8 mouse cellular contexts compared by ENCODE assay signal in genomic region chrX:7842318-7842717, GRCm38 (mm10). TPM values are rescaled to one million over a fixed set of nuclear protein-coding genes. Genes with fewer than 3 reads are reported as not detected.
DNase-seq lines count a peak whose midpoint lies in the region; ATAC-seq and TF ChIP-seq lines count a peak whose summit lies in the region.

No protein-coding gene starts in this region.

- peak overlapping the region; percentile 67 for H3K4me3 ChIP-seq in heart, adult 2 months
- peak overlapping the region; percentile 98 for H3K4me3 ChIP-seq in ES-Bruce4 (ENCODE audit: low read depth, low read length)
- H3K4me3 ChIP-seq in embryonic facial prominence, embryonic 14.5 days (ENCODE audit: low read depth, low read length) = peak overlapping the region; percentile 67
- H3K4me3 ChIP-seq in hindbrain, embryonic 16.5 days (ENCODE audit: low read length) = peak overlapping the region; percentile 70
- H3K4me3 ChIP-seq in lung, embryonic 15.5 days = peak overlapping the region; percentile 72
- peak overlapping the region; percentile 65 for H3K4me3 ChIP-seq in stomach, embryonic 14.5 days (ENCODE audit: low read depth, low read length)

- H3K79me2 ChIP-seq in heart, adult 2 months (replicated peaks; ENCODE audit: control insufficient read depth, insufficient read depth, low read length) = no peaks in the 10 kb centered on the region; the same call in 1 of the 2 replicates

- no peaks in the 10 kb centered on the region for H3K9me3 ChIP-seq in ES-Bruce4 (replicated peaks; ENCODE audit: control insufficient read depth, insufficient read depth, low read length, poor library complexity, severe bottlenecking)
- H3K9me3 ChIP-seq in embryonic facial prominence, embryonic 14.5 days (ENCODE audit: control insufficient read depth, low read length) = no peaks in the 10 kb centered on the region
- no peaks in the 10 kb centered on the region; the same call in 1 of the 2 replicates for H3K9me3 ChIP-seq in hindbrain, embryonic 16.5 days (ENCODE audit: control insufficient read depth, low read length)
- H3K9me3 ChIP-seq in lung, embryonic 15.5 days = no peaks in the 10 kb centered on the region
- H3K9me3 ChIP-seq in stomach, embryonic 14.5 days (ENCODE audit: control insufficient read depth, low read depth, low read length) = no peaks in the 10 kb centered on the region

- peak in 1 of 2 experiments; percentile 26 for DNase-seq in heart, adult 2 months
- DNase-seq in heart, adult 9 months (ENCODE audit: low spot score in 2 of 2) = no peak
- no peak for DNase-seq in embryonic facial prominence, embryonic 14.5 days (ENCODE audit: low spot score)
- DNase-seq in MN1 (ENCODE audit: low spot score) = no peak

- peak overlapping the region; percentile 97 for H3K27ac ChIP-seq in heart, adult 2 months
- peak overlapping the region; percentile 95 for H3K27ac ChIP-seq in ES-Bruce4 (ENCODE audit: insufficient read depth, low read length)
- peak overlapping the region; percentile 92 for H3K27ac ChIP-seq in embryonic facial prominence, embryonic 14.5 days (replicated peaks; ENCODE audit: low read depth, low read length)
- peak overlapping the region; percentile 89 for H3K27ac ChIP-seq in hindbrain, embryonic 16.5 days (ENCODE audit: low read depth, low read length)
- H3K27ac ChIP-seq in lung, embryonic 15.5 days = peak overlapping the region; percentile 83
- H3K27ac ChIP-seq in stomach, embryonic 14.5 days (ENCODE audit: low read length) = peak overlapping the region; percentile 66

- peak overlapping the region; percentile 62 for H3K4me2 ChIP-seq in embryonic facial prominence, embryonic 14.5 days (ENCODE audit: low read depth, low read length)
- peak overlapping the region; percentile 75 for H3K4me2 ChIP-seq in hindbrain, embryonic 16.5 days (ENCODE audit: low read length)
- peak overlapping the region; percentile 61 for H3K4me2 ChIP-seq in lung, embryonic 15.5 days
- peak overlapping the region; percentile 58 for H3K4me2 ChIP-seq in stomach, embryonic 14.5 days (replicated peaks; ENCODE audit: low read depth, low read length)

- 27% methylated on average over 31 of the region's 42 CpGs for WGBS in heart, adult 2 months
- WGBS in embryonic facial prominence, embryonic 14.5 days = 40% methylated on average over 23 of the region's 42 CpGs
- 14% methylated on average over 25 of the region's 42 CpGs for WGBS in hindbrain, embryonic 16.5 days
- 22% methylated on average over 37 of the region's 42 CpGs for WGBS in lung, embryonic 15.5 days
- WGBS in stomach, embryonic 14.5 days = 23% methylated on average over 41 of the region's 42 CpGs

- H3K4me1 ChIP-seq in heart, adult 2 months (ENCODE audit: control insufficient read depth, insufficient read depth, low read length) = peaks cover 4% of the 10 kb centered on the region
- no peaks in the 10 kb centered on the region for H3K4me1 ChIP-seq in ES-Bruce4 (ENCODE audit: control insufficient read depth, insufficient read depth, low read length)
- no peaks in the 10 kb centered on the region for H3K4me1 ChIP-seq in embryonic facial prominence, embryonic 14.5 days (ENCODE audit: control insufficient read depth, insufficient read depth, low read length)
- peaks cover 19% of the 10 kb centered on the region for H3K4me1 ChIP-seq in hindbrain, embryonic 16.5 days (ENCODE audit: control insufficient read depth, insufficient read depth, low read depth, low read length)
- 0 out of 2 replicates have a peak, but pooled peaks cover 3% of the 10 kb centered on the region for H3K4me1 ChIP-seq in lung, embryonic 15.5 days
- H3K4me1 ChIP-seq in stomach, embryonic 14.5 days (ENCODE audit: control insufficient read depth, insufficient read depth, low read length) = no peaks in the 10 kb centered on the region

- intact Hi-C loops in heart, adult 2 months (cut with DNase I) = no loop called here

- H3K36me3 ChIP-seq in heart, adult 2 months (ENCODE audit: control insufficient read depth, insufficient read depth, low read length) = peaks cover 4% of the 10 kb centered on the region
- H3K36me3 ChIP-seq in ES-Bruce4 (ENCODE audit: control insufficient read depth, insufficient read depth, low read length, poor library complexity, severe bottlenecking) = peaks cover 4% of the 10 kb centered on the region; the same call in 1 of the 2 replicates
- no peaks in the 10 kb centered on the region for H3K36me3 ChIP-seq in embryonic facial prominence, embryonic 14.5 days (ENCODE audit: control insufficient read depth, insufficient read depth, low read length)
- H3K36me3 ChIP-seq in hindbrain, embryonic 16.5 days (ENCODE audit: control insufficient read depth, insufficient read depth, low read length) = no peaks in the 10 kb centered on the region
- H3K36me3 ChIP-seq in lung, embryonic 15.5 days = no peaks in the 10 kb centered on the region
- H3K36me3 ChIP-seq in stomach, embryonic 14.5 days (ENCODE audit: control insufficient read depth, insufficient read depth, low read length) = no peaks in the 10 kb centered on the region

- no peak for TF ChIP-seq EP300 in heart, adult 2 months (IDR thresholded peaks at IDR 0.05; ENCODE audit: insufficient read depth, low read depth, low read length)
- no peak for TF ChIP-seq EP300 in ES-Bruce4 (IDR thresholded peaks at IDR 0.05; ENCODE audit: insufficient read depth, low read depth, low read length)

- no peak for TF ChIP-seq CTCF in heart, adult 2 months (IDR thresholded peaks at IDR 0.05)
- no peak for TF ChIP-seq CTCF in ES-Bruce4 (IDR thresholded peaks at IDR 0.05; ENCODE audit: low read depth, low read length)

- H3K9ac ChIP-seq in heart, adult 2 months (ENCODE audit: low read depth, low read length) = peak overlapping the region; percentile 93
- peak overlapping the region; percentile 98 for H3K9ac ChIP-seq in ES-Bruce4 (ENCODE audit: low read depth, poor library complexity, severe bottlenecking)
- peak overlapping the region; percentile 83 for H3K9ac ChIP-seq in embryonic facial prominence, embryonic 14.5 days (ENCODE audit: low read depth, low read length)
- H3K9ac ChIP-seq in hindbrain, embryonic 16.5 days (ENCODE audit: low read depth, low read length) = peak overlapping the region; percentile 82
- H3K9ac ChIP-seq in lung, embryonic 15.5 days = peak overlapping the region; percentile 69
- peak overlapping the region; percentile 72 for H3K9ac ChIP-seq in stomach, embryonic 14.5 days (replicated peaks; ENCODE audit: low read depth, low read length)

- TF ChIP-seq POLR2A in heart, adult 2 months (IDR thresholded peaks at IDR 0.05; ENCODE audit: insufficient read depth, low read depth, low read length) = no peak
- TF ChIP-seq POLR2A in ES-Bruce4 (IDR thresholded peaks at IDR 0.05; ENCODE audit: insufficient read depth, low read length) = no peak

- ATAC-seq in embryonic facial prominence, embryonic 14.5 days (ENCODE audit: low read depth) = no peak
- no peak for ATAC-seq in hindbrain, embryonic 16.5 days
- no peak for ATAC-seq in lung, embryonic 15.5 days (ENCODE audit: borderline replicate concordance, extremely low read depth, low FRiP score, low TSS enrichment)
- ATAC-seq in stomach, embryonic 14.5 days (ENCODE audit: insufficient number of reproducible peaks, insufficient read depth, low FRiP score, low read depth) = no peak

- H3K27me3 ChIP-seq in heart, adult 2 months (ENCODE audit: control insufficient read depth, insufficient read depth, low read length) = no peaks in the 10 kb centered on the region
- H3K27me3 ChIP-seq in ES-Bruce4 (ENCODE audit: control insufficient read depth, insufficient read depth, low read length, poor library complexity, severe bottlenecking) = no peaks in the 10 kb centered on the region
- no peaks in the 10 kb centered on the region for H3K27me3 ChIP-seq in embryonic facial prominence, embryonic 14.5 days (replicated peaks; ENCODE audit: control insufficient read depth, insufficient read depth, low read length)
- no peaks in the 10 kb centered on the region for H3K27me3 ChIP-seq in hindbrain, embryonic 16.5 days (replicated peaks; ENCODE audit: control insufficient read depth, insufficient read depth, low read length)
- no peaks in the 10 kb centered on the region for H3K27me3 ChIP-seq in lung, embryonic 15.5 days
- no peaks in the 10 kb centered on the region for H3K27me3 ChIP-seq in stomach, embryonic 14.5 days (ENCODE audit: control insufficient read depth, insufficient read depth, low read length)

RNA-seq across cellular contexts. Expression of gene Otud5, which starts 1.2 kb away (rescaled TPM):
- total RNA-seq in heart, adult 2 months (2021) = 10 to 100 TPM; 20.3 to 24.5 TPM
- 16.6 and 19.1 TPM in 2 replicates for polyA plus RNA-seq in heart, adult 2 months (2012; rRNA removed)
- 85.0 and 90.6 TPM in 2 replicates for polyA plus RNA-seq in ES-Bruce4 (2011; ENCODE audit: insufficient read depth, insufficient read length, low read depth, missing spikeins)
- polyA plus RNA-seq in embryonic facial prominence, embryonic 14.5 days (2014; fragmentation: Nextera tagmentation; extraction: Ambion mirVana) = 31.1 and 32.3 TPM in 2 replicates
- 34.2 and 41.2 TPM in 2 replicates for polyA plus RNA-seq in hindbrain, embryonic 16.5 days (2015; fragmentation: Nextera tagmentation; extraction: Ambion mirVana)
- polyA plus RNA-seq in lung, embryonic 15.5 days (2015; fragmentation: Nextera tagmentation; extraction: Ambion mirVana) = 42.2 and 46.6 TPM in 2 replicates
- polyA plus RNA-seq in stomach, embryonic 14.5 days (2014; fragmentation: Nextera tagmentation; extraction: Ambion mirVana) = 28.5 and 33.6 TPM in 2 replicates

RNA-seq across cellular contexts. Expression of gene Kcnd1, which starts 20.2 kb away (rescaled TPM):
- total RNA-seq in heart, adult 2 months (2021) = under 1 TPM; 0.21 to 0.27 TPM
- polyA plus RNA-seq in heart, adult 2 months (2012; rRNA removed) = 0.59 and 1.2 TPM in 2 replicates
- 8.3 and 8.6 TPM in 2 replicates for polyA plus RNA-seq in ES-Bruce4 (2011; ENCODE audit: insufficient read depth, insufficient read length, low read depth, missing spikeins)
- polyA plus RNA-seq in embryonic facial prominence, embryonic 14.5 days (2014; fragmentation: Nextera tagmentation; extraction: Ambion mirVana) = 3.2 and 3.5 TPM in 2 replicates
- polyA plus RNA-seq in hindbrain, embryonic 16.5 days (2015; fragmentation: Nextera tagmentation; extraction: Ambion mirVana) = 5.3 and 6.4 TPM in 2 replicates
- polyA plus RNA-seq in lung, embryonic 15.5 days (2015; fragmentation: Nextera tagmentation; extraction: Ambion mirVana) = 1.4 and 1.6 TPM in 2 replicates
- 2.8 and 2.9 TPM in 2 replicates for polyA plus RNA-seq in stomach, embryonic 14.5 days (2014; fragmentation: Nextera tagmentation; extraction: Ambion mirVana)

RNA-seq across cellular contexts. Expression of gene Pim2, which starts 35.7 kb away (rescaled TPM):
- 1 to 10 TPM; 2.6 to 4.0 TPM for total RNA-seq in heart, adult 2 months (2021)
- polyA plus RNA-seq in heart, adult 2 months (2012; rRNA removed) = 4.7 and 5.7 TPM in 2 replicates
- 29.8 and 31.2 TPM in 2 replicates for polyA plus RNA-seq in ES-Bruce4 (2011; ENCODE audit: insufficient read depth, insufficient read length, low read depth, missing spikeins)
- polyA plus RNA-seq in embryonic facial prominence, embryonic 14.5 days (2014; fragmentation: Nextera tagmentation; extraction: Ambion mirVana) = 4.8 and 6.1 TPM in 2 replicates
- polyA plus RNA-seq in hindbrain, embryonic 16.5 days (2015; fragmentation: Nextera tagmentation; extraction: Ambion mirVana) = 25.7 and 27.0 TPM in 2 replicates
- polyA plus RNA-seq in lung, embryonic 15.5 days (2015; fragmentation: Nextera tagmentation; extraction: Ambion mirVana) = 8.6 and 10.3 TPM in 2 replicates
- polyA plus RNA-seq in stomach, embryonic 14.5 days (2014; fragmentation: Nextera tagmentation; extraction: Ambion mirVana) = 8.0 and 10.8 TPM in 2 replicates

RNA-seq across cellular contexts. Expression of gene Slc35a2, which starts 41.5 kb away (rescaled TPM):
- total RNA-seq in heart, adult 2 months (2021) = 10 to 100 TPM; 14.8 to 15.0 TPM
- polyA plus RNA-seq in heart, adult 2 months (2012; rRNA removed) = 25.2 and 31.9 TPM in 2 replicates
- polyA plus RNA-seq in ES-Bruce4 (2011; ENCODE audit: insufficient read depth, insufficient read length, low read depth, missing spikeins) = 25.6 and 31.4 TPM in 2 replicates
- 28.6 and 30.0 TPM in 2 replicates for polyA plus RNA-seq in embryonic facial prominence, embryonic 14.5 days (2014; fragmentation: Nextera tagmentation; extraction: Ambion mirVana)
- 50.7 and 50.9 TPM in 2 replicates for polyA plus RNA-seq in hindbrain, embryonic 16.5 days (2015; fragmentation: Nextera tagmentation; extraction: Ambion mirVana)
- polyA plus RNA-seq in lung, embryonic 15.5 days (2015; fragmentation: Nextera tagmentation; extraction: Ambion mirVana) = 37.6 and 38.6 TPM in 2 replicates
- polyA plus RNA-seq in stomach, embryonic 14.5 days (2014; fragmentation: Nextera tagmentation; extraction: Ambion mirVana) = 16.8 and 17.4 TPM in 2 replicates

RNA-seq across cellular contexts. Expression of gene Gripap1, which starts 52.8 kb away (rescaled TPM):
- total RNA-seq in heart, adult 2 months (2021) = 10 to 100 TPM; 20.8 to 24.6 TPM
- polyA plus RNA-seq in heart, adult 2 months (2012; rRNA removed) = 25.3 and 38.9 TPM in 2 replicates
- 18.5 and 19.2 TPM in 2 replicates for polyA plus RNA-seq in ES-Bruce4 (2011; ENCODE audit: insufficient read depth, insufficient read length, low read depth, missing spikeins)
- polyA plus RNA-seq in embryonic facial prominence, embryonic 14.5 days (2014; fragmentation: Nextera tagmentation; extraction: Ambion mirVana) = 32.1 and 32.9 TPM in 2 replicates
- polyA plus RNA-seq in hindbrain, embryonic 16.5 days (2015; fragmentation: Nextera tagmentation; extraction: Ambion mirVana) = 61.5 and 71.9 TPM in 2 replicates
- 39.7 and 41.7 TPM in 2 replicates for polyA plus RNA-seq in lung, embryonic 15.5 days (2015; fragmentation: Nextera tagmentation; extraction: Ambion mirVana)
- polyA plus RNA-seq in stomach, embryonic 14.5 days (2014; fragmentation: Nextera tagmentation; extraction: Ambion mirVana) = 35.7 and 41.8 TPM in 2 replicates
